In the genomic region with DNA sequence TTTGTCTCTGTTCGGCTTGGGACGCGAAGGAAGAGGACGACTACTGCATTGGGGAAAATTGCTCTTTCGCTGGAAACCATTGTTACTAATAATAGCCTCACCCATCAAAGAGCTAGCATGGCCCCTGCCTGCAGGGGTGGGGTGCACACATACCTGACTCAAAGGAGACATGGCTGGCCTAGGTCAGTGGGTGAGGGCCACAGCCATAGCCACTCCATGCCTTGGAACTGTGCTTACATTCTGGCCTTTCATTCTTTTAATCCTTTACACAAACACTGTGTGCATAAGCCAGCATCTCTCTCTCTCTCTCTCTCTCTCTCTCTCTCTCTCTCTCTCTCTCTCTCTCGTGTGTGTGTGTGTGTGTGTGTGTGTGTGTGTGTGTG, we compare ENCODE assay signal across 1 mouse cellular context.
TF ChIP-seq lines count a peak whose summit lies in the region.

No protein-coding gene starts in this region.

TF ChIP-seq in MEL, 35 proteins besides CTCF, POLR2A, EP300 and RAD21 (continued from another document):
- no peak for TF ChIP-seq BHLHE40 (IDR thresholded peaks at IDR 0.05; ENCODE audit: borderline replicate concordance, low read depth, low read length)
- no peak for TF ChIP-seq MEF2A (IDR thresholded peaks at IDR 0.05; ENCODE audit: extremely low read depth, insufficient replicate concordance, low read depth, low read length, poor library complexity, severe bottlenecking)
- no peak for TF ChIP-seq SMC3 (IDR thresholded peaks at IDR 0.05; ENCODE audit: low read depth, low read length)
- no peak for TF ChIP-seq MXI1 (IDR thresholded peaks at IDR 0.05; ENCODE audit: low read depth, low read length)
- TF ChIP-seq CHD2 (IDR thresholded peaks at IDR 0.05; ENCODE audit: low read length): no peak
- TF ChIP-seq NRF1 (IDR thresholded peaks at IDR 0.05; ENCODE audit: insufficient read depth, low read depth, low read length, poor library complexity, severe bottlenecking): no peak
- no peak for TF ChIP-seq TBP (IDR thresholded peaks at IDR 0.05; ENCODE audit: low read depth, low read length)
